ENCODE assay signal across 12 mouse cellular contexts in the genomic region with DNA sequence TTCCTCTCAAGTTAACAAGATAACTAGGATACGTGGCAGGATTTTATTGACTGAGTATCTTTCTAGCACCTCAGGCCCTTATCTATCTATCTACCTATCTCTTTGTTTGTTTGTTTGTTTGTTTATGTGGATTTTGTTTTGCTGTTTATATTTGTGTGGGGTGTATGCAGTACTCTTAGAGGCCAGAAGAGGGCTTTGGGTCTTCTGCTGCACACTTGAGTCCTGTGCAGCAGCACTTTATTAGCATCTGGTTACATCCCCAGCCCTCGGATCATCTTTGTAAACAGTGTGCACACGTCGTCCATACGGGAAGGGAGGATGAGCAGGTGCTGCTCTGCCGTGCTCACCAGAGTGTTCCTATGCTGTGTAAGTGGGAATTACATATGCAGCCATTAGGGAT. TPM values are rescaled to one million over a fixed set of nuclear protein-coding genes. Genes with fewer than 3 reads are reported as not detected.
DNase-seq lines count a peak whose midpoint lies in the region; ATAC-seq and TF ChIP-seq lines count a peak whose summit lies in the region.
"Had no signal": no experiment of that assay in that cellular context is flagged by ENCODE, and none has a peak within 500 bp of the region (broad histone marks: within the 10 kb centered on the region; RNA-seq: fewer than 3 reads in every experiment).

No protein-coding gene starts in this region.

- H3K4me3 ChIP-seq in hindbrain, postnatal 0 days (ENCODE audit: low read length) = no peak overlapping the region
- no peak overlapping the region for H3K4me3 ChIP-seq in hindbrain, embryonic 12.5 days
- H3K4me3 ChIP-seq in thymus, adult 2 months (ENCODE audit: control insufficient read depth, insufficient read depth, low read length) = no peak overlapping the region
- no peak overlapping the region for H3K4me3 ChIP-seq in hindbrain, embryonic 16.5 days (ENCODE audit: low read length)
- H3K4me3 ChIP-seq: kidney, embryonic 15.5 days; limb, embryonic 12.5 days had no signal

- no peak for TF ChIP-seq POLR2A in thymus, adult 2 months (IDR thresholded peaks at IDR 0.05; ENCODE audit: control insufficient read depth, extremely low read depth, insufficient read depth, low read length, poor library complexity)

- peak; percentile 67 for TF ChIP-seq CTCF in hindbrain, postnatal 0 days (IDR thresholded peaks at IDR 0.05; ENCODE audit: low read depth)
- TF ChIP-seq CTCF in thymus, adult 2 months (IDR thresholded peaks at IDR 0.05; ENCODE audit: borderline replicate concordance, control insufficient read depth, extremely low read depth, insufficient read depth, low read length, poor library complexity) = 0 out of 2 replicates have a peak, but pooled peaks have one; percentile 31

- no peak for ATAC-seq in hindbrain, postnatal 0 days
- ATAC-seq in hindbrain, embryonic 12.5 days (ENCODE audit: low FRiP score) = no peak
- ATAC-seq in hindbrain, embryonic 16.5 days = no peak

- 70% methylated on average over 6 of the region's 6 CpGs for WGBS in hindbrain, postnatal 0 days
- WGBS in hindbrain, embryonic 12.5 days = 90% methylated on average over 6 of the region's 6 CpGs
- 98% methylated on average over 6 of the region's 6 CpGs for WGBS in thymus, adult 2 months
- WGBS in hindbrain, embryonic 16.5 days = 77% methylated on average over 6 of the region's 6 CpGs

- peak; percentile 23 for DNase-seq in hindbrain, postnatal 0 days (ENCODE audit: low spot score)
- DNase-seq in thymus, adult 2 months = no peak
- no peak for DNase-seq in thymus, postnatal 14 days
- DNase-seq in induced T-regulatory cell, adult 2 months (ENCODE audit: low read depth) = peak; percentile 52
- no peak for DNase-seq in right cerebral cortex, postnatal 25 days
- DNase-seq: right cerebral cortex, postnatal 14 days; thymus, adult 18-20 months had no signal

- no peaks in the 10 kb centered on the region for H3K9me3 ChIP-seq in hindbrain, postnatal 0 days (ENCODE audit: low read length)
- H3K9me3 ChIP-seq in hindbrain, embryonic 12.5 days (replicated peaks) = no peaks in the 10 kb centered on the region
- no peaks in the 10 kb centered on the region for H3K9me3 ChIP-seq in hindbrain, embryonic 16.5 days (ENCODE audit: control insufficient read depth, low read length)
- H3K9me3 ChIP-seq: kidney, embryonic 15.5 days; limb, embryonic 12.5 days had no signal

- H3K4me1 ChIP-seq in hindbrain, postnatal 0 days (ENCODE audit: insufficient read depth, low read length) = no peaks in the 10 kb centered on the region
- no peaks in the 10 kb centered on the region for H3K4me1 ChIP-seq in hindbrain, embryonic 12.5 days
- H3K4me1 ChIP-seq in thymus, adult 2 months (replicated peaks; ENCODE audit: control insufficient read depth, insufficient read depth, low read length) = no peaks in the 10 kb centered on the region
- H3K4me1 ChIP-seq in hindbrain, embryonic 16.5 days (ENCODE audit: control insufficient read depth, insufficient read depth, low read depth, low read length) = no peaks in the 10 kb centered on the region
- H3K4me1 ChIP-seq: kidney, embryonic 15.5 days; limb, embryonic 12.5 days had no signal

- H3K9ac ChIP-seq in hindbrain, postnatal 0 days (replicated peaks; ENCODE audit: low read length) = no peak overlapping the region
- H3K9ac ChIP-seq in hindbrain, embryonic 12.5 days = no peak overlapping the region
- H3K9ac ChIP-seq in hindbrain, embryonic 16.5 days (ENCODE audit: low read depth, low read length) = no peak overlapping the region
- H3K9ac ChIP-seq: kidney, embryonic 15.5 days; limb, embryonic 12.5 days had no signal

- no peak overlapping the region for H3K4me2 ChIP-seq in hindbrain, postnatal 0 days (ENCODE audit: low read depth, low read length)
- no peak overlapping the region for H3K4me2 ChIP-seq in hindbrain, embryonic 12.5 days (replicated peaks)
- no peak overlapping the region for H3K4me2 ChIP-seq in hindbrain, embryonic 16.5 days (ENCODE audit: low read length)
- H3K4me2 ChIP-seq: heart, embryonic 11.5 days; kidney, embryonic 15.5 days; limb, embryonic 12.5 days had no signal

- H3K27ac ChIP-seq in hindbrain, postnatal 0 days = no peak overlapping the region
- H3K27ac ChIP-seq in hindbrain, embryonic 12.5 days = no peak overlapping the region
- no peak overlapping the region for H3K27ac ChIP-seq in thymus, adult 2 months (ENCODE audit: control insufficient read depth, insufficient read depth, low read length)
- H3K27ac ChIP-seq in hindbrain, embryonic 16.5 days (ENCODE audit: low read depth, low read length) = no peak overlapping the region
- H3K27ac ChIP-seq: kidney, embryonic 15.5 days; limb, embryonic 12.5 days had no signal

- no peaks in the 10 kb centered on the region; the same call in 1 of the 2 replicates for H3K36me3 ChIP-seq in hindbrain, postnatal 0 days (ENCODE audit: insufficient read depth, low read length)
- H3K36me3 ChIP-seq in hindbrain, embryonic 12.5 days = peaks cover 65% of the 10 kb centered on the region
- peaks cover 76% of the 10 kb centered on the region for H3K36me3 ChIP-seq in thymus, adult 2 months (ENCODE audit: control insufficient read depth, insufficient read depth, low read length)
- H3K36me3 ChIP-seq in hindbrain, embryonic 16.5 days (ENCODE audit: control insufficient read depth, insufficient read depth, low read length) = no peaks in the 10 kb centered on the region; the same call in 1 of the 2 replicates

- no peaks in the 10 kb centered on the region for H3K27me3 ChIP-seq in hindbrain, postnatal 0 days (ENCODE audit: insufficient read depth, low read length)
- H3K27me3 ChIP-seq in hindbrain, embryonic 12.5 days = no peaks in the 10 kb centered on the region
- H3K27me3 ChIP-seq in thymus, adult 2 months (ENCODE audit: control insufficient read depth, insufficient read depth, low read length) = no peaks in the 10 kb centered on the region
- H3K27me3 ChIP-seq in hindbrain, embryonic 16.5 days (replicated peaks; ENCODE audit: control insufficient read depth, insufficient read depth, low read length) = no peaks in the 10 kb centered on the region
- H3K27me3 ChIP-seq: kidney, embryonic 15.5 days; limb, embryonic 12.5 days had no signal

RNA-seq across cellular contexts. Expression of a gene that starts 15.1 kb away (rescaled TPM):
- total RNA-seq in hindbrain, postnatal 0 days (2014; rRNA removed) = 18.5 and 19.9 TPM in 2 replicates
- 30.6 and 31.5 TPM in 2 replicates for polyA plus RNA-seq in hindbrain, postnatal 0 days (2015; fragmentation: Nextera tagmentation; extraction: Ambion mirVana)
- polyA plus RNA-seq in hindbrain, embryonic 12.5 days (2016; fragmentation: Nextera tagmentation; extraction: Ambion mirVana) = 17.7 and 19.6 TPM in 2 replicates
- polyA plus RNA-seq in thymus, adult 2 months (2012; rRNA removed) = 15.7 and 18.5 TPM in 2 replicates
- 30.0 and 31.2 TPM in 2 replicates for polyA plus RNA-seq in hindbrain, embryonic 16.5 days (2015; fragmentation: Nextera tagmentation; extraction: Ambion mirVana)

RNA-seq across cellular contexts. Expression of a gene that starts 28.5 kb away (rescaled TPM):
- total RNA-seq in hindbrain, postnatal 0 days (2014; rRNA removed) = 0.10 TPM in 1 of 2 replicates, not detected in the other
- 0.42 and 0.45 TPM in 2 replicates for polyA plus RNA-seq in hindbrain, postnatal 0 days (2015; fragmentation: Nextera tagmentation; extraction: Ambion mirVana)
- polyA plus RNA-seq in hindbrain, embryonic 12.5 days (2016; fragmentation: Nextera tagmentation; extraction: Ambion mirVana) = 0.36 and 0.63 TPM in 2 replicates
- 0.18 and 0.36 TPM in 2 replicates for polyA plus RNA-seq in thymus, adult 2 months (2012; rRNA removed)
- 0.61 and 0.81 TPM in 2 replicates for polyA plus RNA-seq in hindbrain, embryonic 16.5 days (2015; fragmentation: Nextera tagmentation; extraction: Ambion mirVana)

RNA-seq across cellular contexts. Expression of a gene that starts 55.2 kb away (rescaled TPM):
- total RNA-seq in hindbrain, postnatal 0 days (2014; rRNA removed) = 26.6 and 30.0 TPM in 2 replicates
- polyA plus RNA-seq in hindbrain, postnatal 0 days (2015; fragmentation: Nextera tagmentation; extraction: Ambion mirVana) = 13.5 and 13.8 TPM in 2 replicates
- 46.4 and 50.1 TPM in 2 replicates for polyA plus RNA-seq in hindbrain, embryonic 12.5 days (2016; fragmentation: Nextera tagmentation; extraction: Ambion mirVana)
- 40.1 and 62.8 TPM in 2 replicates for polyA plus RNA-seq in thymus, adult 2 months (2012; rRNA removed)
- polyA plus RNA-seq in hindbrain, embryonic 16.5 days (2015; fragmentation: Nextera tagmentation; extraction: Ambion mirVana) = 8.2 and 10.7 TPM in 2 replicates

RNA-seq across cellular contexts. Expression of a gene that starts 55.3 kb away (rescaled TPM):
- total RNA-seq in hindbrain, postnatal 0 days (2014; rRNA removed) = 7.9 and 13.4 TPM in 2 replicates
- polyA plus RNA-seq in hindbrain, postnatal 0 days (2015; fragmentation: Nextera tagmentation; extraction: Ambion mirVana) = 35.0 and 35.7 TPM in 2 replicates
- 30.0 and 31.0 TPM in 2 replicates for polyA plus RNA-seq in hindbrain, embryonic 12.5 days (2016; fragmentation: Nextera tagmentation; extraction: Ambion mirVana)
- polyA plus RNA-seq in thymus, adult 2 months (2012; rRNA removed) = 2.9 and 3.2 TPM in 2 replicates
- 24.8 and 25.0 TPM in 2 replicates for polyA plus RNA-seq in hindbrain, embryonic 16.5 days (2015; fragmentation: Nextera tagmentation; extraction: Ambion mirVana)

Comparison
In these comparisons a context has a peak if more than half of its experiments do, and no peak if none do; other contexts are left out.
1. DNase-seq: peak in hindbrain, postnatal 0 days (single experiment) and induced T-regulatory cell, adult 2 months (single experiment); none in thymus, adult 2 months (single experiment), thymus, postnatal 14 days (single experiment) and right cerebral cortex, postnatal 25 days (single experiment).